Mouse (Mus musculus): ENCODE data around the gene Galm. TPM values are rescaled to one million over a fixed set of nuclear protein-coding genes. Genes with fewer than 3 reads are reported as not detected.
"Not testable (repeated sequence)": the region's sequence is repeated elsewhere in the genome, so short reads cannot be mapped to it uniquely, and the experiment has no call there.

The Galm gene
- polyA plus RNA-seq, 1 experiment from 2014 or later = 13.0 TPM

DNA sequence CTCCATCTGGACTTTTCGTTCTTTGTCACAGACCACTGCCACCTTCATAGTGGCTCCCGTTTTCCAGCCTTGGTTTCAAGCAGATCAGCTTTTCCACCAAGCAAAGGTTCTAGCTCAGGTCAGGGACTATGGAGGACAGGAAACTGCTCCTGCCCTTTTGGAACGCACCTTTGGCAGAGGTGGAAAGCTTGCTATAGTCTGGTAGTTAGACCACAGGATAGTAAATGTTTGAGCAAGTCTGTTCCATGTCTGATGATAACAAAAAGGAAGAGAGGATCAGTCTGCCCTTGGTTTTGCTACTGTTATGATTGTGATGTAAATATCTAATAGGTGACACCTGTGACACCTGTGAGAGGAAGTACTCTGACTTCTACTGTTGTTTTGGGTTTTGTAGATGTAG, 48.7 kb downstream of the Galm start:
- Histone ChIP-seq H3K27me3 (no peaks in the 10 kb centered on the region), H3K4me2 (no peak overlapping the region), H3K9ac (no peak overlapping the region), H3K36me3 (no peaks in the 10 kb centered on the region), H3K4me3 (no peak overlapping the region), H3K4me1 (replicated peaks) (peaks cover 3% of the 10 kb centered on the region; the same call in 1 of the 2 replicates), H3K27ac (no peak overlapping the region), H3K9me3 (replicated peaks) (no peaks in the 10 kb centered on the region)
- ATAC-seq (replicated peaks; ENCODE audit: insufficient number of reproducible peaks, insufficient read depth, low FRiP score, low read depth) = no peak
- 89% methylated on average over 3 of the region's 3 CpGs for WGBS

DNA sequence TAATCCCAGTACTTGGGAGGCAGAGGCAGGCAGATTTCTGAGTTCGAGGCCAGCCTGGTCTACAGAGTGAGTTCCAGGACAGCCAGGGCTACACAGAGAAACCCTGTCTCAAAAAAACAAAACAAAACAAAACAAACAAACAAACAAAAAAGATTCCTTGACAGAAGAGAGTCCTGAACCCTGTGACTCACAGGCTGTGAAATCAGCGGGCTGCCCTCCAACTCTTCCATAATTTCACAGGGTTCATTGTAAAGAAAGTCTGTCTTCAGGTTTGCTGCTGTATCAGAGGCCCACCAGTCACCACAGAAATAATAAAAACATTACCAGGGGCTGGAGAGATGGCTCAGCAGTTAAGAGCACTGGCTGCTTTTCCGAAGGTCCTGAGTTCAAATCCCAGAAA, 51.6 kb downstream of the Galm start:
- not testable (repeated sequence) for ATAC-seq (replicated peaks; ENCODE audit: insufficient number of reproducible peaks, insufficient read depth, low FRiP score, low read depth); H3K27me3 ChIP-seq; H3K36me3 ChIP-seq; H3K9ac ChIP-seq; H3K27ac ChIP-seq; H3K4me3 ChIP-seq; H3K4me1 ChIP-seq (replicated peaks); H3K9me3 ChIP-seq (replicated peaks); H3K4me2 ChIP-seq
- WGBS = 96% methylated on average over 3 of the region's 3 CpGs

- WGBS = 0% methylated on average over 6 of the region's 6 CpGs
- no peak overlapping the region for H3K27ac ChIP-seq
- no peak overlapping the region for H3K4me3 ChIP-seq
- H3K36me3 ChIP-seq = no peaks in the 10 kb centered on the region
- H3K4me2 ChIP-seq = no peak overlapping the region
- H3K27me3 ChIP-seq = no peaks in the 10 kb centered on the region
- H3K9ac ChIP-seq = no peak overlapping the region
- ATAC-seq (replicated peaks; ENCODE audit: insufficient number of reproducible peaks, insufficient read depth, low FRiP score, low read depth) = peak; percentile 73
- peaks cover 1% of the 10 kb centered on the region; the same call in 1 of the 2 replicates for H3K4me1 ChIP-seq (replicated peaks)
- no peaks in the 10 kb centered on the region for H3K9me3 ChIP-seq (replicated peaks)
These were observed 52.7 kb downstream of the Galm start for GRCm38 (mm10) chr17:80179959-80180358.

- Histone ChIP-seq H3K4me3 (no peak overlapping the region), H3K4me1 (replicated peaks) (no peaks in the 10 kb centered on the region), H3K9ac (no peak overlapping the region), H3K27me3 (no peaks in the 10 kb centered on the region), H3K27ac (no peak overlapping the region), H3K9me3 (replicated peaks) (no peaks in the 10 kb centered on the region), H3K36me3 (no peaks in the 10 kb centered on the region), H3K4me2 (no peak overlapping the region)
- no peak for ATAC-seq (replicated peaks; ENCODE audit: insufficient number of reproducible peaks, insufficient read depth, low FRiP score, low read depth)
These were observed 53.2 kb downstream of the Galm start for GRCm38 (mm10) chr17:80180468-80180867.

- no peaks in the 10 kb centered on the region for H3K27me3 ChIP-seq
- no peak overlapping the region for H3K27ac ChIP-seq
- WGBS = 79% methylated on average over 10 of the region's 10 CpGs
- no peak overlapping the region for H3K4me2 ChIP-seq
- no peaks in the 10 kb centered on the region for H3K36me3 ChIP-seq
- H3K9me3 ChIP-seq (replicated peaks) = no peaks in the 10 kb centered on the region
- H3K4me3 ChIP-seq = no peak overlapping the region
- no peaks in the 10 kb centered on the region for H3K4me1 ChIP-seq (replicated peaks)
- ATAC-seq (replicated peaks; ENCODE audit: insufficient number of reproducible peaks, insufficient read depth, low FRiP score, low read depth) = no peak
- no peak overlapping the region for H3K9ac ChIP-seq
These were observed 56.3 kb downstream of the Galm start for GRCm38 (mm10) chr17:80183615-80184014.

DNA sequence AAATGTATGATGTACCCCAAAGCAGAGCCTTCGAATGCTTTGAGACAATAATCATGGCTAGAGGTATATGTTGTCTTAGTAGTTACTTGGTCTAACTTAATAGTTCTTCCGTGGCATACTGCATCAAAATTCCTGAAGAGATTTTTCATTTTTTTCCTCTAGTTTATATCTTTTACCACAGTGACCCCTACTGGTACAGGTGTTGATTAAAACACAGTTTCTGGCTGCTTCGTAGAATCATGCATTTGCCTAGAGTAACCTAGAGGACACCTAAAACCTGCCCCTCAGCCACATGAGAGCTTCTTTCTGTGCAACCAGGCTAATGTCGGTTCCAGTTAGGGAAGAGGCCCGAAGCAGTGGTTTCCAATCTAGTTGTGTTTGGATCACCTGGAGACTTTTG, 65.8 kb downstream of the Galm start:
- no peak overlapping the region for H3K9ac ChIP-seq
- ATAC-seq (replicated peaks; ENCODE audit: insufficient number of reproducible peaks, insufficient read depth, low FRiP score, low read depth) = no peak
- 63% methylated on average over 5 of the region's 5 CpGs for WGBS
- H3K9me3 ChIP-seq (replicated peaks) = no peaks in the 10 kb centered on the region
- no peak overlapping the region for H3K27ac ChIP-seq
- peaks cover 21% of the 10 kb centered on the region for H3K36me3 ChIP-seq
- no peak overlapping the region for H3K4me2 ChIP-seq
- no peaks in the 10 kb centered on the region for H3K27me3 ChIP-seq
- H3K4me3 ChIP-seq = no peak overlapping the region
- H3K4me1 ChIP-seq (replicated peaks) = no peaks in the 10 kb centered on the region

DNA sequence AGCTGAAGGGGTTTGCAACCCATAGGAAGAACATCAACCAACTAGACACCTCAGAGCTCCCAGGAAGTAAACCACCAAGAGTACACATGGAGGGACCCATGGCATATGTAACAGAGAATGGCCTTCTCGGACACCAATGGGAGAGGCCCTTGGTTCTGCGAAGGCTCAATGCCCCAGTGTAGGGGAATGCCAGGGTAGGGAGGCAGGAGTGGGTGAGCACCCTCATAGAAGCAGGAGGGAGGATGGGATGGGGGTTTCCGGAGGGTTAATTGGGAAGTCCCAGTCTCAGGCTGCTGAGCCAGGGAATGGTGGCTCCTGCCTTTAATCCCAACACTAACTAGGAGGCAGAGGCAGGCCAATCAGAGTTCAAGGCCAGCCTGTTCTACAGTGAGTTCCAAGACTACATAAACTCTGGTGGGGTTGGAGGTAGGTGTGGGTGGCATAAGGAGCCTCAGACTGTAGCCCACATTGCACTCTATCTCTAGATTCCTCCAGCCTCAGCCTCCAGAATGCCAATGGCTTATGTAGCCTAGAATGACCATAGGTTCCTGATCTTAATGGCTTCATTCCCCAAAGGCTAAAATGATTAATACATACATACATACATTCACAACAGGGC, 72.0 kb downstream of the Galm start:
- Histone ChIP-seq H3K27me3 (no peaks in the 10 kb centered on the region), H3K4me3 (no peak overlapping the region), H3K36me3 (peaks cover 68% of the 10 kb centered on the region), H3K4me1 (replicated peaks) (no peaks in the 10 kb centered on the region; the same call in 1 of the 2 replicates), H3K9me3 (replicated peaks) (no peaks in the 10 kb centered on the region), H3K27ac (no peak overlapping the region), H3K4me2 (no peak overlapping the region), H3K9ac (no peak overlapping the region)
- ATAC-seq (replicated peaks; ENCODE audit: insufficient number of reproducible peaks, insufficient read depth, low FRiP score, low read depth) = no peak
- 85% methylated on average over 3 of the region's 3 CpGs for WGBS

DNA sequence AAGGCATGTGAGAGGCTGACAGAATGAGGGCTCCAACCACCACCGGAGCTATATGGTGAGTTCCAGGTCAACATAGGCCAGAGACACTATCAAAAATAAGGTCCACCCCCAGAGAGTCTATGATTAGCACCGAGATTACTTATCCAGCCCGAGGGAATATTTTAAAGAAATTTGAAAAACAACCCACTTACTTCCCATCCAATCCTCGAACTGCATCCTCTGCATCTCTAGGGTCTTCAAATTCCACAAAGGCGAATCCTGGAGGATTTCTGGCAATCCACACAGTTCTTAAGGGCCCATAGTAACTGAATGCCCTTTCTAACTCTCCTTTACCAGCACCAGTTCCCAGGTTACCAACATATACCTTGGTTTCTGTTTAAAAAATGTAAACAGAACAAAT, 78.4 kb downstream of the Galm start:
- ATAC-seq (replicated peaks; ENCODE audit: insufficient number of reproducible peaks, insufficient read depth, low FRiP score, low read depth) = no peak
- Histone ChIP-seq H3K36me3 (peaks cover 31% of the 10 kb centered on the region), H3K4me1 (replicated peaks) (peaks cover 12% of the 10 kb centered on the region), H3K27me3 (no peaks in the 10 kb centered on the region), H3K9ac (peak overlapping the region; percentile 98), H3K9me3 (replicated peaks) (no peaks in the 10 kb centered on the region), H3K4me2 (peak overlapping the region; percentile 85), H3K27ac (peak overlapping the region; percentile 94; the same call in 1 of the 2 replicates), H3K4me3 (peak overlapping the region; percentile 98)
- 9% methylated on average over 5 of the region's 5 CpGs for WGBS

- WGBS = under 1% methylated on average over 36 of the region's 36 CpGs
- peak; percentile 48 for ATAC-seq (replicated peaks; ENCODE audit: insufficient number of reproducible peaks, insufficient read depth, low FRiP score, low read depth)
- no peaks in the 10 kb centered on the region for H3K9me3 ChIP-seq (replicated peaks)
- peak overlapping the region; percentile 94 for H3K27ac ChIP-seq
- no peaks in the 10 kb centered on the region for H3K27me3 ChIP-seq
- H3K4me1 ChIP-seq (replicated peaks) = peaks cover 12% of the 10 kb centered on the region
- peak overlapping the region; percentile 98 for H3K4me3 ChIP-seq
- peaks cover 27% of the 10 kb centered on the region for H3K36me3 ChIP-seq
- peak overlapping the region; percentile 85 for H3K4me2 ChIP-seq
- H3K9ac ChIP-seq = peak overlapping the region; percentile 98
These were observed 79.0 kb downstream of the Galm start for GRCm38 (mm10) chr17:80206301-80206670.

DNA sequence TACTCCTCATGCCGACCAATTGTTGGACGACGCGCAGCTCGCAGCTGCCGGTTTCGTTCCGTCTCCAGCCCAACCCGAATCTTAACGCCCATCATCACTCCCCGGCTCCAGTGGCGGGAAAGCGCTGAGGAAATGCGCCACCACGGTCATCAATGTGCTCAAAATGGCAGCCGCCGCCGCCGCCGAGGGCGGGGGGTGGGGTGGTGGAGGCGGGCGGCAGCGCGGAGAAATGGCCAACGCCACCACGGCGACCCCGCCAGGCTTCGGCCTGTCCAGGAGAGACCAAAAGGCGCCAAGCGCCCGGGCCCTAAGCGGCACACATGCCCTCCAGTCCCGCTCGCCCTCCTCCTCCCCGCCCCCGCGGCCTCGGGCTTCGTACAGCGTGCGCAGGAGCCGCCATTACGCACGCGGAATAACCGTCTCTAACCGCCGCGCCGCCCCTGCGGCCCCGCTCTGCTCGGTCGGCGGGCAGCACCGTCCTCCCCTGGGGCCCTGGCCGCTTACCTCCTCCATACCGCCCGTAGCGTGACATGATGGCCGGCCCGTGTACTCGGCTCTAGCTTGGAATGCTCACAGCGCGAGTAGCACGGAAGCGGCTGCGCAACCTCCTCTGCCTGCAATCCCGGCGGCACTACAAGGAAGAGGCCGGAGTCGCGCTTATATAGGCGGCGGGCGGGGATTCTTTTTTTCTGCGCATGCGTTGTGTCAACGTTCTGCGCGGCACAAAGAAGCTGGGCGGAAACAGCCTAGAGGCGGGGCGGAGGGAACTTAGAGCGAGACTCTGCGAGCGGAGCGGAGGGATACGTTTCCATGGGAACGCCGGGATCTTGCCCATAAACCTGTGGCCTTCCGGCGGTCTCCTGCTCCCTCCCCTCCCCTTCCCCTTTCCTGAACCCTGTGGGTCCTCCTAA, 79.7 kb downstream of the Galm start, which contains the start of the genes Srsf7 and Ttc39d:
Gene Srsf7 (minus strand): TSS at position 637 of the 911 bp plus-strand sequence.
Gene Ttc39d (plus strand): TSS at position 790 of the 911 bp plus-strand sequence.
- peak; percentile 85 for ATAC-seq (replicated peaks; ENCODE audit: insufficient number of reproducible peaks, insufficient read depth, low FRiP score, low read depth)
- Histone ChIP-seq H3K4me1 (replicated peaks) (peaks cover 12% of the 10 kb centered on the region), H3K4me3 (peak within 1 kb of the TSS; percentile 98), H3K9me3 (replicated peaks) (no peaks in the 10 kb centered on the region), H3K36me3 (peaks cover 21% of the 10 kb centered on the region), H3K9ac (peak within 1 kb of the TSS; percentile 98), H3K27me3 (no peaks in the 10 kb centered on the region), H3K27ac (peak within 1 kb of the TSS; percentile 94), H3K4me2 (peak within 1 kb of the TSS; percentile 85)
- WGBS = under 1% methylated on average over 95 of the region's 95 CpGs

- H3K4me3 ChIP-seq; H3K36me3 ChIP-seq; H3K27me3 ChIP-seq; H3K4me2 ChIP-seq; H3K9ac ChIP-seq; ATAC-seq (replicated peaks; ENCODE audit: insufficient number of reproducible peaks, insufficient read depth, low FRiP score, low read depth); H3K27ac ChIP-seq; H3K4me1 ChIP-seq (replicated peaks); H3K9me3 ChIP-seq (replicated peaks): not testable (repeated sequence)
- WGBS = 92% methylated on average over 4 of the region's 4 CpGs
These were observed 86.7 kb downstream of the Galm start for GRCm38 (mm10) chr17:80213998-80214397.

Data from heart, embryonic 15.5 days (tissue).